Mouse (Mus musculus) left cerebral cortex, postnatal 36 days (tissue): ENCODE data around the gene Hhat. TPM values are rescaled to one million over a fixed set of nuclear protein-coding genes. Genes with fewer than 3 reads are reported as not detected.
A peak's percentile ranks its signal among the peaks of the same experiment; 100 is the strongest.

Experiments used
- DNase-seq, 2 experiments: peaks; one replicate each; pipeline ENCODE4 v3.0.0; 2021 to 2022; ENCODE audit warnings: low spot score in 2 of 2, mixed read lengths in 1 of 2
- intact Hi-C: fragments of 180-260 bp; cut with DNase I; formaldehyde crosslinking; loops from one replicate; pipeline ENCODE4 v1.15.1; 2025
- total RNA-seq, 2 experiments: library from RNA; stranded (reverse); gene quantifications; 2 replicates each; pipeline ENCODE4 v1.2.3; 2021

Gene Hhat
- 1 to 10 TPM; 1.2 to 2.3 TPM for total RNA-seq

GRCm38 (mm10) chr1:192770495-192771331, at the start of gene Hhat:
Gene Hhat, minus strand, starts transcription at chr1:192771223.
- intact Hi-C loops: no loop called here
- DNase-seq: peak; percentile 78 to 81

GRCm38 (mm10) chr1:192818334-192818733, 47.3 kb upstream of the Hhat start:
- no peak for DNase-seq

GRCm38 (mm10) chr1:192815789-192816188, 44.8 kb upstream of the Hhat start:
- no peak for DNase-seq
- intact Hi-C loops: no loop called here

More at GRCm38 (mm10) chr1:192818334-192818733, 47.3 kb upstream of the Hhat start:
- intact Hi-C loops: no loop called here

GRCm38 (mm10) chr1:192814700-192815099, 43.7 kb upstream of the Hhat start:
- intact Hi-C loops: no loop called here

GRCm38 (mm10) chr1:192812758-192813157, 41.7 kb upstream of the Hhat start:
- intact Hi-C loops: no loop called here
- no peak for DNase-seq

More at GRCm38 (mm10) chr1:192814700-192815099, 43.7 kb upstream of the Hhat start:
- DNase-seq: no peak

- no peak for DNase-seq
- intact Hi-C loops: no loop called here
Observed at GRCm38 (mm10) chr1:192812290-192812689, 41.3 kb upstream of the Hhat start.

GRCm38 (mm10) chr1:192806168-192807157, 35.4 kb upstream of the Hhat start:
- intact Hi-C loops: no loop called here
- peak; percentile 49 to 53 for DNase-seq

- no peak for DNase-seq
- intact Hi-C loops: no loop called here
Observed at GRCm38 (mm10) chr1:192800338-192800737, 29.3 kb upstream of the Hhat start.

- no peak for DNase-seq
- intact Hi-C loops: no loop called here
Observed at GRCm38 (mm10) chr1:192799165-192799991, 28.4 kb upstream of the Hhat start.

- intact Hi-C loops: no loop called here
- DNase-seq: no peak
Observed at GRCm38 (mm10) chr1:192798212-192799164, 27.5 kb upstream of the Hhat start.

GRCm38 (mm10) chr1:192797011-192797274, 25.9 kb upstream of the Hhat start:
- intact Hi-C loops: no loop called here
- no peak for DNase-seq

GRCm38 (mm10) chr1:192796201-192797010, 25.4 kb upstream of the Hhat start:
- intact Hi-C loops: no loop called here
- DNase-seq: no peak

- intact Hi-C loops: no loop called here
Observed at GRCm38 (mm10) chr1:192794957-192795745, 24.1 kb upstream of the Hhat start.

GRCm38 (mm10) chr1:192791897-192792361, 20.9 kb upstream of the Hhat start:
- intact Hi-C loops: no loop called here
- DNase-seq: no peak

More at GRCm38 (mm10) chr1:192794957-192795745, 24.1 kb upstream of the Hhat start:
- no peak for DNase-seq

- intact Hi-C loops: no loop called here
- DNase-seq: no peak
Observed at GRCm38 (mm10) chr1:192790442-192790841, 19.4 kb upstream of the Hhat start.

GRCm38 (mm10) chr1:192789828-192790227, 18.8 kb upstream of the Hhat start:
- intact Hi-C loops: loop anchor here (5.0 kb wide), 1 partner anchor 62 kb away; no protein-coding TSS in a partner anchor
- no peak for DNase-seq

GRCm38 (mm10) chr1:192789111-192789522, 18.1 kb upstream of the Hhat start:
- intact Hi-C loops: loop anchor here (5.0 kb wide), 1 partner anchor 63 kb away; no protein-coding TSS in a partner anchor
- DNase-seq: peak; percentile 12 to 20
